Mouse (Mus musculus): Measurements from ENCODE around the gene Fbxl15. TPM values are rescaled to one million over a fixed set of nuclear protein-coding genes. Genes with fewer than 3 reads are reported as not detected.

The Fbxl15 gene
- total RNA-seq, 2 experiments from 2014 or later: 6.5 to 6.9 TPM

DNA sequence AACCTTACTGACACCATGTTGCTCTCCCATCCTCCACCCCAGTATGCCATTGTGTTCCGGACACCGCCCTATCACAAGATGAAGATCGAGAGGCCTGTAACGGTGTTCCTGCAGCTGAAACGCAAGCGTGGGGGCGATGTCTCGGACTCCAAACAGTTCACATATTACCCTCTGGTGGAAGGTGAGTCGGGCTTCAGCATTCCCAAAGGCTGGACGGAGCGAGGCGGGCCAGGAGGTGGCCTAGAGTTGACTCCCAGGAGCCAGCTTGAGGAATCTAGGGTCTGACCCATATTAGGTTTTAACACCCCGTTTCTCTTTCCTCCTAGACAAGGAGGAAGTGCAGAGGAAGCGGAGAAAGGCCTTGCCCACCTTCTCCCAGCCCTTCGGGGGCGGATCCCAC lies 19.7 kb upstream of the Fbxl15 start:
- no peak for DNase-seq

DNA sequence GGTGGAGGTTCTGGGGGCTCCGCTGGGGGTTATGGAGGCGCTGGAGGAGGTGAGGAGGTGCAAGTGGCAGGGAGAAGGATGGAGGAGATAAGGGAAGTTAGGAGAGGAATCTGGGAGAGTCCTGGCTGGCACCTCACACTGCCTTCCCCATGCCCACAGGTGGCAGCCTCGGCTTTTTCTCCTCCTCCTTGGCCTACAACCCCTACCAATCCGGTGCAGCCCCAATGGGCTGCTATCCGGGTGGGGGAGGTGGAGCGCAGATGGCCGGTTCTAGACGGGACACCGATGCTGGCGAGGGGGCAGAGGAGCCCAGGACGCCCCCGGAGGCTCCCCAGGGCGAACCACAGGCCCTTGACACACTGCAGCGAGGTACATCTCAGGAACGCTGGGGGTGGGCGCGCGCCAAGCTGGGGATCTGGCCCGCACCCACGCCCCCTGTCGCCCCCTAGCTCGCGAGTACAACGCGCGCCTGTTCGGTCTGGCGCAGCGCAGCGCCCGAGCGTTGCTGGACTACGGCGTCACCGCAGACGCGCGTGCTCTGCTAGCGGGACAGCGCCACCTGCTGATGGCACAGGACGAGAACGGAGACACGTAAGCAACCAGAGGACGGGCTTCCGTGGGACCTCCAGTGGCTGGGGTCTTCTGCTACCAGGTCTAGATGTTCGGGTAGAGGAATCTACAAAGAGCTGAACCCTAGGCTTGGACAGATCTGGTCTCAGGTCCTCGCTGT lies 19.1 kb upstream of the Fbxl15 start:
- peak; percentile 83 to 89 for DNase-seq

DNA sequence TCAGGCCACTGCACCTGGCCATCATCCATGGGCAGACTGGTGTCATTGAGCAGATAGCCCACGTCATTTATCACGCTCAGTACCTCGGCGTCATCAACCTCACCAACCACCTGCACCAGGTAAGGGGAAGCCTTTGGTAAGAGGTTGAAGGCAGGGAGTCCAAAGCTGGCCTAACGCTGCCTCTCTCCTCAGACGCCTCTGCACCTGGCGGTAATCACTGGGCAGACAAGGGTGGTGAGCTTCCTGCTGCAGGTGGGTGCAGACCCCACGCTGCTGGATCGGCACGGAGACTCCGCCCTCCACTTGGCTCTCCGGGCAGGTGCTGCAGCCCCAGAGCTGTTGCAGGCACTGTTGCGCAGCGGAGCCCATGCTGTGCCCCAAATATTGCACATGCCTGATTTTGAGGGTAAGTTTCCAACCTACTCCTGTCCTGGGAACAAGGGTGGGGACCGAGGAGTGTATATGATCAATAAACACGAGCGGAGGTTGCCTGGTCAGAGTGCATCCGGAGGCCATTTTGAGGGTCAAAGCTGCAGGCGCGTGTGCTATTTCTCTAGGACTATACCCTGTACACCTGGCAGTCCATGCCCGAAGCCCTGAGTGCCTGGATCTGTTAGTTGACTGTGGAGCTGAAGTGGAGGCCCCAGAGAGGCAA lies 18.2 kb upstream of the Fbxl15 start:
- DNase-seq: no peak

DNA sequence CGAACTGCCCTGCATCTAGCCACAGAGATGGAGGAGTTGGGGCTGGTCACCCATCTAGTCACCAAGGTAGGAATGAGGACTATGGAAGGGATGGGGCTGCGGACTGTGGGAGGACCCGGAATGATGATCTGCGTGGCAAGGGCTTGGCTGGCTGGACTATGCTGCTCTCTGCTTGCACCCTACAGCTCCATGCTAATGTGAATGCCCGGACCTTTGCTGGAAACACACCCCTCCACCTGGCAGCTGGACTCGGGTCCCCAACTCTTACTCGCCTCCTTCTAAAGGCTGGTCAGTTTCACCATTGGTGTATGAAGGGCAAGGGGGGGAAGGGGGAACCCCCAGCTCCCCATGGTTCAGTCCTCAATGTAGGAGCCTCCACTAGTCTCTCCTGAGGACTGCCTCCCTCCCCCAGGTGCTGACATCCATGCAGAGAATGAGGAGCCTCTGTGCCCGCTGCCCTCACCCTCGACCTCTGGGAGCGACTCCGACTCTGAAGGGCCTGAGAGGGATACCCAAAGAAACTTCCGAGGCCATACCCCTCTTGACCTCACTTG lies 17.6 kb upstream of the Fbxl15 start:
- no peak for DNase-seq

DNA sequence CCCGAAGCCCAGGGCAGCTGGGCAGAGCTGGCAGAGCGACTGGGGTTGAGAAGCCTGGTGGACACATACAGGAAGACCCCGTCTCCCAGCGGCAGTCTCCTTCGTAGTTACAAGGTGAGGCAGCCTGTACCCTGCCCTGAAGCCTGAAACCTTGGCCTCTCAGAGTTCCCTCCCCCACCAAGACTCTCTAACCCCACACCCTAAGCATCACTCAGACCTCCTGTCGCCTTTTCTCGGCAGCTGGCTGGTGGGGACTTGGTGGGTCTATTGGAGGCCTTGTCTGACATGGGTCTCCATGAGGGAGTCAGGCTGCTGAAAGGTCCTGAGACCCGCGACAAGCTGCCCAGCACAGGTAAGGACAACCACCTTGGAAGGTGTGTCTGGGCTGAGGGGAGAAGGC lies 16.6 kb upstream of the Fbxl15 start:
- no peak for DNase-seq

DNA sequence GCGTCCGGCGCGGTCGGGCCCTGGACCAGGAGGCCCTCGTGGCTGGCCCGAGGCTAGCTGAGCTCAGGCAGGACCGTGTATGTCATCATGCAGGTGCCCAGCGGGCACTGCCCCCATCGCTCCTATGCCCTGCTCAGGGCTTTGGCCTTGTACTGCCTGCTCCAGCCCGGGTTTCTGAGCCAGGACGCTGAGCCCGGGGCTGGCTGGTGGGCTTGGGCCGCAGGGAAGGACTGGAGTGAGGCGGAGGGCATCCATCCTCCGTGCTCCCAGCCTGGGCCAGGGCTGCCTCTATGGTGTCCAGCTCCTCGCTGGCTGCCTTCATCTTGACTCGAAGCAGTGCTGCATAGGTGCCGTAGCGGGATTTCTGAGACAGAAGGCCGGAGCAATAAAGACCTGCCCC lies 15.4 kb upstream of the Fbxl15 start:
- DNase-seq: no peak

DNA sequence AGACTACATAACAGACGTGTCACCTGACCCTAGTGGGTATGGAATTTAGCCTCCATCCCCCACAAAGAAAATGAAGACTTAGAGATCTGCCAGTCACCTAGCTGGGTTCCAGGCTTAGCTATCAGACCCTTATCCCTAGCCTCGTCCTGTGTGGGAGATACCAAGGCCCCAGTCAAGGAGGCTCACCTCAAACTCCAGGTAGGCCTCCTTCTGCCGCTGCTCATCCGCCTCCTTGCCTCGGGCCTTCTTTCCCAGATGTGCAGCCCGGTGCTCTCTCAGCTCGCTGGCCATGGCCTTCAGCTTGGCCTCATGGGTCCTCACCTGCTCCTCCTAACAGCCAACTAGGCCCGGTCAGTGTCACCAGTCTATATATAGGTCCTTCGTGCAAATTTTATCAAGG lies 14.9 kb upstream of the Fbxl15 start:
- no peak for DNase-seq

DNA sequence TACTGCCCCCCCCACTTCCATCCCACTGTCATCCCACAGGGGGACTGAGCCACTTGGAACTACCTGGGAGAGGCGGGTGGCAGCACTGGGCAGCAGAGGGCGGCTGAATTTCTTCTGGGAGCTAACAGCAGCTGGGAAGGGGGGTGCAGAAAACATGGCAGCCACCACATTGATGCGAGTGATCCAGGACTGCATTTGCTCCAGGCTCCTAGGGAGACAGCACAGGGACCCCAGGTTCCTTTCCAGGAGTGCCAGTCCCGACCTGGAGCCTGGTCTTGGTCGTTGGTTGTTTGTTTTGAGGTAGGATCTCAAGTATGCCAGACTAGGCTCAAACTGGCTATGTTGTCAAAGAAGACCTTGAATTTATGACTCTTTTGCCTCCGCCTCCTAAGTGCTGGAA lies 14.4 kb upstream of the Fbxl15 start:
- no peak for DNase-seq

DNA sequence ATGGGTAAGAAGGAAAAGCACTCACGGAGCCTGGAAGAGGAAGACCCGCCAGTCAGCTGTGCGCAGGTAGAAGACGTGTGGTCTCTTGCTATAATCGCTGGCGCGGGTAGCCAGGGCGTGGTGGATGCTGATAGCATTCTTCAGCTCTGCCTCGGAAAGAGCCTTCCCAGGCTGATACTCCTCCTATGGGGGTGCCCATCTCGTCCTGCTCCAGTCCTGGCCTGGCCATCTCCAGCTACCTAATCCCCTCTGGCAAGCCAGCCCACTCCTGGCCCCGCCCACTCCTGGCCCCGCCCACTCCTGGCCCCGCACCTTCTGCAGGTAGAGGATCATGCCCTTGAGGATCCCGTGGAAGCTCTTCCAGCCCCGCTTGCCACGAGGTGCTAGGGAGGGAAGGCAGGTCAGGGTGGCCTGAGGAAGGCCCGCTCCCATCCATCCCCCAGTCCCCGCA lies 13.8 kb upstream of the Fbxl15 start:
- DNase-seq: no peak

DNA sequence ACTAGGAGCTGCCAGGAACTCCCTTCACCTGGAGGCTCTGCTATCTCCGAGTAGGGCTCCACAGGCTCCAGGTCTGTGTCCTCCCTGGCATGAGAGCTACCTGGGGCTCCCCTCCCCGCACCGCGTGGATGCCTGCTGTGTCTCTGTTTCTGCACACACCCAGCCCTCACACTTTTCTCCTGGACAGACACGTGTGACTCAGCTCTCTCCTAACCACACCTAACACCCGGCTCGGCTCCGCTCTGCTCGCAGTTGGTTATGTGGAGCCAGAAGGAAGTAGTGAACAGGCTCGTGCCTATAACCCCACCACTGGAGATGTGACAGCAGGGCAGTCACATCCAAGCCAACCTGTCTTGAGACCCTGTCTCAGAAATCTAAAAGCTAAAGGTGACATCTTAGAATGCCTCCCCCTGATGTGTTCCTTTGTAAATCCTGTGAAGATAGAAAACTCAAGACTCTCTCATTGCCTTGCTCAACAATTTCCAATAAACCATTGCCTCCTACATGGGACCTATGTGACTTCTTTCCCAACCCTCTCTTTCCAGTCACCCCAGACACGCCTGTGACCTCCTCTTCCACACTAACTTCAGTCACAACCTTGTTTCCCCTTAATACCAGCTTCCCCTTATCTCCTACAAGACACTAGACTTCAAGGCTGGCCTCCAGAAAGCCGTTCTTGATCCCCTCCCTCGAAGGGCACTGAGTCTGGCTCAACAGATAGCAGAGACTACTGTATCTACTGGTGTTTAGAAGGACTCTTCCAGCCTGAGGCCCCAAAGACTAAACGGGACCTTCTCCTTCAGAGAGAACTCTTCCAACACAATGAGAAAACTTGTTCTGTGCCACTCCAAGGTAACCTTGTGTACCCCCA lies 12.9 kb upstream of the Fbxl15 start:
- no peak for DNase-seq

DNA sequence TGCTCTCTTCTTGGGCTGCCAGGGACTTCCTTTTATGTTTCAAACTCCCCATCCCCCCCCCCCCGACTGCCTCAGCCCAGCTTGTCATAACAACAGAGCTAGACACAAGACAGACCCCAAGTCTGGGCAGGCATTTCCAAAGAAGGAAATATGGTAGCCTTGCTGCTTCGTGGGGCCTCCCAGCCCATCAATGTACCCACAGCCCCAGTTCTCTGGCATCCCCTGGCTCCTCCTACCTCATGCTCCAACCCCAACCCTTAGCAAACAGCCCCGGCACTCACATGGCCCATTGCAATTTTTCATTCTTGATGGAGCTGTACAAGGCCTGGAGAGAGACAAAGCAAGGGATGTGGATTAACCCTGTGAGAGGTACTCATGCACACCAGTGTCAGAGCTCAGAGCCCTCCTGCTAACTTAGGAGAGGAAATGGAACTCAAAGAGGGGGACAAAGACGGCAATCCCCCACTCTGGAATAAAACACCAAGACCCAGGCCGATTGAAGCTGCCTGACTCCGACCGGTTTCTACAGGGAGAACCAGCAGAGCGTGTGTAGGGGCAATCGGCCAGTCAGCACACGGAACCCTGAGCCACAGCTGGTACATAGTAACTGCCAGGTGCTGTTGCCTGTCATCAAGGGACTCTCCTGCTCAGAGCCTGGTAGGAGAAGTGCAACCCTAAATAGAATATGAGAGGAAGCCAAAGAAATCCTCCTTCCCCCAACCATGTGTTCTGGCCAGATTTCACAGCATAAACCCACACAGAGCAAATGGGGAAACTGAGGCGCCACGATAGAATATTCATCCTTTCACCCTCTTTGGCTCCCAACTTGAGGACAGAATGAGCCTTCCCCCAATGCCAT lies 12.0 kb upstream of the Fbxl15 start:
- DNase-seq: no peak

DNA sequence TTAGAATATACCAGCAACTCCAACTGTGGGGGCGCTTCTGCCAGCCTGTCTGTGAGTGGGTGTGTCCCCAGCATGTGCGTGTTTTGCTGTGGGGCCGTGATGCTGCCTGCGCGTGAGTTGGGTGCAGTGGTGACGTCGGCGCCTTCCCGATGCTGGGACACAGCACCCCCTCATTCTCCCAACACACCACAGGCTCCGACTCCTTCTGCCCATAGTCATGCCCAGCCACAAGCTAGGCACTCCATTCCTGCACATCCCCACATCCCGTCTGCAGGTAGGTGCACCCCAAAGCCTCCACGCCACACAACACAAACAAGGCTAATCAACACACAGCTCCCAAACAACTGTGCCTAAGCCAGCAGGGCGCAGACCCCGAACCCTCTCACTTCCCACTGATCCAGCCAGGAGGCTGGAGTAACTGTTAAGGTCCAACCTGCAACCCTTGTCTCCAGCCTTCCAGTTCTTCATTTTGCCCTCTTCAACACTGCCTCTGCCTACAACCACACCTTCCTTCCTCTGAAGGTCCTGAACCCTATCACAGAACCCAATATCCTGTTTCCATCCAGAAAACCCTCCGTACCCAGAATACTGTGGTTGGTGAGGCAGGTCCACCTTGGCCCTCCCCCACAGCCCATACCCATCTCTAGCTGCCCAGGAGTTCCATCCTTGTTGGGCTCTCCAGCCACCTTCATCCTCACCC lies 11.0 kb upstream of the Fbxl15 start:
- DNase-seq: peak in 1 of 2 experiments; percentile 0

DNA sequence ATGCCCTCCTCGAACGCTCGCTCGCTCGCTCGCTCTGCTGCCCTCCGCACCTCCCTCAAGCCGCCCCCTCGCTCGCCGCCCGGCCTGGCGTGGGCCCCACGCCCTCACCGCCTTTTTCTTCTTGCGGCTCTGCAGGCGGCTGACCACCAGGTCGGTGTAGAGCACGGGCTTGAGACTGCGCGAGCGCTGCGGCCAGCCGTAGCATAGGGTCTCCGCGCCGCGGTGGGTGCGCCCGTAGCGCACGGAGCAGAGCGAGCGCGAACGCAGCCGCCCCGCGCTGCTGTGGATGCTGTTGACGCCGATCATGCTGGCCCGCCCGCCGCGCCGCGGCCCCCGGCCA lies 10.5 kb upstream of the Fbxl15 start:
- peak in 1 of 2 experiments; percentile 0 for DNase-seq

DNA sequence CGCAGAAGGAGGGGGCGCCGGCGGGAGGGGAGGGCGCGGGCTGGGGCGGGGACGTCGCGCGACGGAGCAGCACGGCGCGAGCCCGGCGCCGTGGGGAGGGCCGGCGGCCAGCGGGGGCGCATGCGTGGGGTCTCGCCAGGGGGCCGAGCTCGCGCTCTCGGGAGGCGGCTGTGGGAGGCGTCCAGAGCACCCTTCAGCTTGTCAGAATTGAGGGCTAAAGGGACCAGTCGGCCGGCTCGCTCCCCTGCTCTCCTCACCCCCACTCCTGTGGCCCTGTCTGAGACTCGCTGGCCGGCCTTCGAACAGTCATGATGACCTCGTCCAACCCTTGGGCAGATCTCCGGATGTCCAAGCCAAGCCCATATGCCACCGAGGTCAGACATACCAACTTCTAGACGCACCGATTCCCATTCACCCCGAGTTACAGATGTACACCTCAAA lies 9.9 kb upstream of the Fbxl15 start:
- DNase-seq: peak in 1 of 2 experiments; percentile 19

DNA sequence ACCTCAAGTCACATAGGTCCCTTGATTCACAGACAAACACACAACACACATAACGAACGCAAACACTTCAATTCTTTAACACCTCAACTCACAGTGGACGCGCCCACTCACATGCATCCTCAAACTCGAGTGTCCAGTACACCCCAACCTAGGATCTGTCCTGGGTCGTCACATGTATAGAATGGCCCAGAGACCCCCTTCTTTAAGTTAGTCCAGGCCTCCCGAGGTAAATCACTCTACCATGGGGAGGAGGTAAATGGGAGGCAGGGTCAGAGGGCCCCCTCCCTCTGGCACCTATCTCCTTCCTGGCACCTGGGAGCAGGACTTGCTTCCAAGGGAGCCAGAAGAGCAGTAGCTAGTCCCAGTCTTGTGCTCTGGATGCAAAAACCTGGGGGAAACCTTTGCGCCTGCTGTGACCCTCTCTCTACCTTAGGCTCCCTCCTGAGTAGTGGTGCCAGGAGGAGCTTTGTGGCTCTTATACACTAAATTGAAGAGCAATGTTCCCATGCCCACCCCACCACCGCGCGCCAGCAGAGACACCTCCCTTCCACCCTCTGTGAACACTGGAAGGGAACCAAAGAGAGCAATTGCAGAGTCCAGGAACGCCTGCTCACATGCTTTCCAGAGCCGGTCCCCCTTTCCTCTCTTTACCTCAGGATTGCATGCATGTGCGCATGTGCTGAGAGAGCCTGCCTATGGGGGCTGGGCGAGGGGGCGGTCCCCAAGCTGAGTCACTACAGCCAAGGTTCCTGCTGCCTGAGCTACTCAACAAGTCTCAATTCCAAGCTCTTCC lies 9.2 kb upstream of the Fbxl15 start:
- peak in 1 of 2 experiments; percentile 49 for DNase-seq

DNA sequence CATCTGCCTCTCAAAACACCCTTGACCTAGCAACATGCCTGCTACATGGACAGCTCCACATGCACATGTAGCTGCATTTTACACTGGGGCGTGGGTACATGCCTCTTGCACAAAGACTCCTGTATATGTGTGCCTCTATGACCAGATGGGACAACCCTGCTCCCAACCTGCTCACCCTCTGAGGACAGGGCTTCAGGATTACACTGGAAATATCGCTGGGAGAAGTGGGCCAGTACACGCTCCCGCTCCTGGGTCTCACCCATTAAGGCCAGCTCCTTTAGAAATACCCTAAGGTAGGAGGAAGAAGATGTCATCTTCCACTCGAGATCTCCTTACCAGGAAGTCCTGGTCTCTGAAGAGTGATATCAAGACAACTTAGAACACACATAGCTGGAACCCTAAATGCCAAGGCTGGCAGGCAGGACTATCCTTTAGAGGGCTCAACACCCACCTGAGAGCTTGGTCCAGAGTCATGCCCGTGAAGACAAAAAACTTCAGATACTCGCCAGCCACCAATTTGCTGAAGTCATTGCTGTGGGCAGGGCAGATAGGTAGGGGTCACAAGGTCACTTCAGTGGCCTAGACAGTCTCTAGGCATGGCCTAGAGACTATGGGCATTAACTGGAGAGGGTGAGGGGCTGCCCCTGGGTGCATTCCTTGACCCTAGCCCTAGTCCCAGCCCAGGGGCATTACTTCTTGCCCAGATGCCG lies 7.8 kb upstream of the Fbxl15 start:
- DNase-seq: no peak

DNA sequence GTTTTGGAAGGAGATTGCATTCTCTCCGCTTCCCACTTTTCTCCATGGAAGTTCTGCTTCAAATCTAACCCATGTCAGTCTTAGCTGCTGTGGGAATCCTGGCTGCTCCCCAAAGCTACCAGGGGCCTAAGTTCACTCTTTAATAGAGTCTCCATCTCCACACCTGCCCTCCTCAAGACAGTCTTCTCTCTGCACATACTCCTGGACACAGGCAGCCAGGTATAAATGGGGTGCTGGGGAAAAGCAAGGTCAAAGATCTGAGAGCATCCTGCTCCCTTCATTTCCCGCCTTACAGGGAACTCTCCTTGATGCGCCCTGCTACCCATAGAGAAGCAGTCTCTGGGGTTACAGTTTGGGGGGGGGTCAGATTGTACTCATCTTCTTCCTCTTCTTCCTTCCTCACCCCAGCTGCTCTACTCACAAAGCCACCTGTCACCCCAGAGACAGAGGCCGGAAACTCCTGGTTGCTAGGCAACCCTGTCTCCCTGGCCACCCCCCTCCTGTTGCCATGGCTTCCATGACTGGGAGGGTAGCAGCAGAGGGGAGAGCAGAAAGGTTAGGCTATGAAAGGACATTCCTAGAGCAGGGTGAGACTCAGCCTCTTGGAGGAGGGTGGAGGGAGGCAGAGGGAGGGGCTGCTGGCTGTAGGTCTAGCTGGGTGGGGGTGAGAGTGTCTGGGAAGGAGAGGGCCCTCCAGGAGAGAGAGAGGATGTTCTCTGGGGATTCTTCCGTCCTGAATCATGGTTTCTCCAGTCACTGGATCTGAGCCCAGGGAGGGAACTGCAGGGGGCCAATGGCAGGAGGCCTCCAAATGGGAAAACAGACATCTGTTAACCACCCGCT lies 6.7 kb upstream of the Fbxl15 start:
- no peak for DNase-seq

DNA sequence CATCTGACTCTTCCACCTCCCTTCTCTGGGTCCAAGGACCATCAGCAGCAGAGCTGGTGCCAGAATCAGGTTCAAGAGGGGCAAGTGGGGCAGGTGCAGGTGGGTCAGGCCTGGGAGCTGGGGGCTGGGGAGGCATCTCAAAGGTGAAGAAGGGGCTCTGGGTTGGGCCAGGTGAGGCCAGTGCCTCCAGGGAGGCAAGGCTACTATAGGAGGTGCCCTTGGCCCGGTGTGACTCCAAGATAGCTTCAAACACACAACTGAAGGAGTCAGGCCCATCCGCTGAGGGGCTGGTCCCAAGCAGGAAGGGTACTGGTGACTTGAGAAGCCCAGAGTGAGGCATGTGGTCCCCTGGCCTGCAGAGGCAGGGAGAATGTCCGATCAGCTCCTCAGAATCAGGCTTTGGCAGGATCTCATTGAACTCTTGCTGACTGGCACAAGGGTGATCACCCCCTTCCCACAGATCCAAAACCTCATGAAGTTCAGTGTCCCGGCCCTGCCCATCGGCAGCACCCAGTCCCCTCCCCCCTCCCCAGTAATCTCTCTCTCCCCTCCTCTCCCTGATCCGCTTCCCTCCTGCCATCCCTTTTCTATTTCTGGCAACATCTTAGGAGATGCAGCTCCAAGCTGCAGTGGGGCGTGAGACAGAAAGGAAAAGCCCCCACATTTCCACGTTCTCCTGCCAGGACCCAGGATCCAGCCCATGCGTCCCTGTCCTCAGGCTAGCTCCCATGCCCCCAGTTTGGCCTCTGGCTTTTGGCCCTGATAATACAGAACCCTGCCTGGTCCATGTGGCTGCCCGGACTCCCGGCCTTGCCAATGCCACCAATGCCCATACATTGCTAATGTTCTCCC lies 5.6 kb upstream of the Fbxl15 start:
- DNase-seq: no peak
